11 mouse cellular contexts compared by ENCODE assay signal in the genomic region with DNA sequence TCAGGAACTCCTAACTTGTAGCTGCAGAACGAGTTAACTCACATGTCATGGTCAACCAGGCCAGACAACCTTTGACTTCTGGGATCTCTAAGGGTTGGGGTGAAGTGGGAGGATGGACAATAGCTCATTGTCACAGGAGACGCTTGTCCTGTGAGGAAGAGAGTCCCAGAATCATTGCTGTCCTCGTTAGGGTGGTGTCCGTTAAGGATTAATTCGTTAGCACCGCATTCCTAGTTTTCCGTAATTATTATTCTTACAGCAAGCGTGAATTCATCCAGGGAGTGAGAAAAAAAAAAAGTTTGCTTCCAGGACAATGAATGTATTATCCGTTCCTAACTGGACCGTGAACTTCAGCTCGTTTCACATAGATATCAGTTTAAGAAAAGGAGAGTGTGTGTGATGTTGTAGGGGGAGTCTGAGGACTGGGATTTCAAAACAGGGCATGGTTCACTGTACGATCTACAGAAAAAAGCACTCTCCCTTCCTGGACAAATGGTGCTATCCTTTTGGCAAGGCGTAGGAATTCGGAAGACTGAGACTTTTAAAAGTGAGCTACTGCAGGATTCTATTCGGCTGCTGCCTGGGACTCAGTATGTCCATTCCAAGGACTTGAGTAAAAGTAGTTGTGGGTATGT.
DNase-seq lines count a peak whose midpoint lies in the region; ATAC-seq lines count a peak whose summit lies in the region.
"Had no signal": no experiment of that assay in that cellular context is flagged by ENCODE, and none has a peak within 500 bp of the region (broad histone marks: within the 10 kb centered on the region; RNA-seq: fewer than 3 reads in every experiment).

No protein-coding gene starts in this region.

- 0 out of 2 replicates have a peak overlapping the region, but pooled peaks have one; percentile 12 for H3K9ac ChIP-seq in kidney, embryonic 14.5 days (ENCODE audit: low read depth, low read length)
- H3K9ac ChIP-seq in embryonic facial prominence, embryonic 15.5 days, result no peak overlapping the region
- peak overlapping the region; percentile 46 for H3K9ac ChIP-seq in hindbrain, embryonic 14.5 days
- H3K9ac ChIP-seq in midbrain, embryonic 16.5 days (ENCODE audit: low read depth, low read length), result peak overlapping the region; percentile 39; the same call in 1 of the 2 replicates

- H3K4me3 ChIP-seq in kidney, embryonic 14.5 days (ENCODE audit: low read length), result peak overlapping the region; percentile 9; the same call in 1 of the 2 replicates
- H3K4me3 ChIP-seq in embryonic facial prominence, embryonic 15.5 days (replicated peaks), result peak overlapping the region; percentile 28
- H3K4me3 ChIP-seq in hindbrain, embryonic 14.5 days (replicated peaks; ENCODE audit: low read length), result peak overlapping the region; percentile 30
- peak overlapping the region; percentile 21 for H3K4me3 ChIP-seq in midbrain, embryonic 16.5 days (ENCODE audit: low read depth, low read length)
- H3K4me3 ChIP-seq: erythroblast, embryonic 14.5 days had no signal

- DNase-seq in kidney, postnatal 4 days, result no peak
- no peak for DNase-seq in hindbrain, embryonic 14.5 days (ENCODE audit: low spot score)
- DNase-seq in left cerebral cortex, adult 11 months (ENCODE audit: low spot score), result no peak
- DNase-seq in layer of hippocampus, adult 18-20 months (ENCODE audit: low spot score in 2 of 2), result no peak
- no peak for DNase-seq in urinary bladder, adult 18-20 months (ENCODE audit: low spot score in 2 of 2)
- DNase-seq: adrenal gland, postnatal 36 days; kidney, postnatal 14 days had no signal

- no peak overlapping the region for H3K27ac ChIP-seq in kidney, embryonic 14.5 days (ENCODE audit: low read depth, low read length)
- H3K27ac ChIP-seq in embryonic facial prominence, embryonic 15.5 days (replicated peaks), result peak overlapping the region; percentile 48
- peak overlapping the region; percentile 77 for H3K27ac ChIP-seq in hindbrain, embryonic 14.5 days
- peak overlapping the region; percentile 65 for H3K27ac ChIP-seq in midbrain, embryonic 16.5 days (ENCODE audit: low read length)

- peak; percentile 62; the same call in 1 of the 2 replicates for ATAC-seq in kidney, embryonic 14.5 days (ENCODE audit: low FRiP score, low TSS enrichment)
- no peak for ATAC-seq in embryonic facial prominence, embryonic 15.5 days (ENCODE audit: insufficient number of reproducible peaks, low FRiP score, low TSS enrichment, low read depth)
- 0 out of 2 replicates have a peak, but pooled peaks have one; percentile 29 for ATAC-seq in hindbrain, embryonic 14.5 days (ENCODE audit: low FRiP score)
- no peak for ATAC-seq in midbrain, embryonic 16.5 days

- no peaks in the 10 kb centered on the region for H3K27me3 ChIP-seq in kidney, embryonic 14.5 days (ENCODE audit: control insufficient read depth, insufficient read depth, low read length)
- H3K27me3 ChIP-seq in embryonic facial prominence, embryonic 15.5 days, result peaks cover 11% of the 10 kb centered on the region
- no peaks in the 10 kb centered on the region for H3K27me3 ChIP-seq in hindbrain, embryonic 14.5 days (ENCODE audit: control insufficient read depth, insufficient read depth, low read length)
- no peaks in the 10 kb centered on the region for H3K27me3 ChIP-seq in midbrain, embryonic 16.5 days (ENCODE audit: control insufficient read depth, insufficient read depth, low read depth, low read length)

- WGBS in kidney, embryonic 14.5 days, result 31% methylated on average over 15 of the region's 15 CpGs
- 25% methylated on average over 15 of the region's 15 CpGs for WGBS in embryonic facial prominence, embryonic 15.5 days
- WGBS in hindbrain, embryonic 14.5 days, result 25% methylated on average over 15 of the region's 15 CpGs
- 25% methylated on average over 15 of the region's 15 CpGs for WGBS in midbrain, embryonic 16.5 days

- H3K9me3 ChIP-seq in kidney, embryonic 14.5 days (ENCODE audit: control insufficient read depth, low read length), result no peaks in the 10 kb centered on the region
- no peaks in the 10 kb centered on the region for H3K9me3 ChIP-seq in embryonic facial prominence, embryonic 15.5 days (replicated peaks)
- no peaks in the 10 kb centered on the region for H3K9me3 ChIP-seq in hindbrain, embryonic 14.5 days (ENCODE audit: control insufficient read depth, low read length)
- no peaks in the 10 kb centered on the region for H3K9me3 ChIP-seq in midbrain, embryonic 16.5 days (replicated peaks; ENCODE audit: control insufficient read depth, low read length, poor library complexity, severe bottlenecking)

- H3K36me3 ChIP-seq in kidney, embryonic 14.5 days (ENCODE audit: control insufficient read depth, insufficient read depth, low read length), result no peaks in the 10 kb centered on the region
- H3K36me3 ChIP-seq in embryonic facial prominence, embryonic 15.5 days, result no peaks in the 10 kb centered on the region
- no peaks in the 10 kb centered on the region for H3K36me3 ChIP-seq in hindbrain, embryonic 14.5 days (replicated peaks; ENCODE audit: control insufficient read depth, insufficient read depth)
- H3K36me3 ChIP-seq in midbrain, embryonic 16.5 days (ENCODE audit: control insufficient read depth, insufficient read depth, low read length), result no peaks in the 10 kb centered on the region

- 0 out of 2 replicates have a peak, but pooled peaks cover 4% of the 10 kb centered on the region for H3K4me1 ChIP-seq in kidney, embryonic 14.5 days (ENCODE audit: control insufficient read depth, insufficient read depth, low read length)
- H3K4me1 ChIP-seq in embryonic facial prominence, embryonic 15.5 days, result peaks cover 11% of the 10 kb centered on the region; the same call in 1 of the 2 replicates
- peaks cover 5% of the 10 kb centered on the region for H3K4me1 ChIP-seq in hindbrain, embryonic 14.5 days (replicated peaks; ENCODE audit: control insufficient read depth, insufficient read depth, low read length)
- H3K4me1 ChIP-seq in midbrain, embryonic 16.5 days (ENCODE audit: control insufficient read depth, insufficient read depth, low read length), result peaks cover 5% of the 10 kb centered on the region

- H3K4me2 ChIP-seq in kidney, embryonic 14.5 days (replicated peaks; ENCODE audit: low read depth, low read length), result peak overlapping the region; percentile 31
- peak overlapping the region; percentile 34 for H3K4me2 ChIP-seq in embryonic facial prominence, embryonic 15.5 days (replicated peaks)
- peak overlapping the region; percentile 37 for H3K4me2 ChIP-seq in hindbrain, embryonic 14.5 days (replicated peaks)
- peak overlapping the region; percentile 42 for H3K4me2 ChIP-seq in midbrain, embryonic 16.5 days (ENCODE audit: low read length)

Comparison
In these comparisons a context has a peak if more than half of its experiments do, and no peak if none do; other contexts are left out.
1. ATAC-seq: peak in kidney, embryonic 14.5 days (single experiment) and hindbrain, embryonic 14.5 days (single experiment); none in embryonic facial prominence, embryonic 15.5 days (single experiment) and midbrain, embryonic 16.5 days (single experiment).
2. Peak in every context shown above with its lines, with median percentiles within 50 percentile points of each other: H3K4me2 ChIP-seq and H3K4me3 ChIP-seq.